Mouse (Mus musculus) embryonic stem cell, embryonic (primary cell): ENCODE results near the gene Hoxd10.

Source experiments
- CTCF ChIA-PET, 4 experiments: fragments of 300-600 bp in 2 of 4; fragments of 350-600 bp in 2 of 4; sonication (Branson Sonifier 250); formaldehyde crosslinking; loops; one replicate each; lab custom pipeline; 2022; ENCODE audit warnings: inconsistent platforms in 2 of 4; lab: Charles Lee
- POLR2A ChIA-PET, 4 experiments: fragments of 300-600 bp in 2 of 4; fragments of 350-600 bp in 2 of 4; sonication (Branson Sonifier 250); formaldehyde crosslinking; loops; one replicate each; lab custom pipeline; 2022; ENCODE audit warnings: antibody characterized with exemption in 4 of 4, inconsistent platforms in 1 of 4; lab: Charles Lee

The Hoxd10 gene

DNA sequence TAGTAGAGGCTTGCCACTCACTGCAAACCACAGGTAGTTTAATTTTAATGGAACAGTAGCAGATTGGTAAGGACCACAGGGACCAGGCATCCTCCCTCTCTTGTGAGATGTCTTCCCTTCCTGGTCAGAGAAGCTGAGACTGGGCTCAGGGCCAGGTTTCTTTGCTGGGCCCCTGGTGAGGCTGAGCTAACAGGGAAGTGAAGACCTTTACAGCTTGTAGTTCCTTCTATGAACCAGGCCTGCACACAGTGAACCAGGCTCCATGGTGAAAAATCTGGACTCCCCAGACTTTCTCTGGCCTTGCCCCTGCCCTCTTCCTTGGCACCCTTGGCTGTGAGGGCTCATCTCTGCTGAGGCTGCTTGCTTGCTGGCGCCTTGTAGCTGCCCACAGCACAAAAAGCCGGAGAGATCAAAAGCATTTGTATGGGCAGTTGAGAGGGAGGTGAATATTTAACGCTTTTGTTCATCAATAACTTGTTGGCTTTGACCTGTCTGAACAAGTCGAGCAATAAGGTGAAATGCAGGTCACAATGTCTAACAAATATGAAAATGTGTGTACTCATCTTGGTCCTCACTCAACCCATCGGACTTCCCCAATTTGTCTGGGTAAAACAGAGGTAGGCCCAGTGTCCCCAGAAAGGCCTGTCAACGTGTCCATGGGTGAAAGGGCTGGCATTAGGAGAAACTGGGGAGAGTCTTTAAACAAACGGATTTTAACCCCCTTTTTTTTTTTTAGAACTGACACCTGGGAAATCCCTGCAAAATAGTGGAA, 32.7 kb downstream of the Hoxd10 start:
- ChIA-PET CTCF (interaction anchor here in 1 of 4 experiments (1.0 to 1.3 kb wide), 2 partner anchors 8 to 22 kb away, joined by 3 to 5 read pairs; no protein-coding TSS in a partner anchor), POLR2A (interaction anchor here in 1 of 4 experiments (1.4 kb wide), 1 partner anchor 12 kb away, joined by 4 read pairs; the partner anchor contains the start of genes Hoxd3 and Hoxd4)

DNA sequence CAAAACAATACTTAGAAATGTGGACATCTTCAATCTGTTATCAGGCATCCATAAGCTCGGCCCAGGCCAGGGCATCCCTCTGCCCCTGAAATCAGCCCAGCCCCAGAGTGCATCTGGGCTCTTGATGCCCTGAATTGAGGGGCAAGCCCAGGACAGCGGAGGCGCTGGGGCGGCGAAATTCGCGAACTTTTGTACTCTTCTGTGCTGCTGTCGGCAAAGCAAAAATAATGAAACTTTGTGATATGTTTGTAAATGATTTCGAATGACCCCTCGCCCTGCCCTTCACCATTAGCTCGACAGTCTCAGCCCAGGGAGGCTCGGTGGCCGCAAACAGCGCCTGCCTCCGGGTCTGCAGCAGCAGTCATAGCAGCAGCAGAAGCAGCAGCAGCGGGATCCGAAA, 33.4 kb downstream of the Hoxd10 start:
- POLR2A ChIA-PET = no interaction called here
- CTCF ChIA-PET = no interaction called here

DNA sequence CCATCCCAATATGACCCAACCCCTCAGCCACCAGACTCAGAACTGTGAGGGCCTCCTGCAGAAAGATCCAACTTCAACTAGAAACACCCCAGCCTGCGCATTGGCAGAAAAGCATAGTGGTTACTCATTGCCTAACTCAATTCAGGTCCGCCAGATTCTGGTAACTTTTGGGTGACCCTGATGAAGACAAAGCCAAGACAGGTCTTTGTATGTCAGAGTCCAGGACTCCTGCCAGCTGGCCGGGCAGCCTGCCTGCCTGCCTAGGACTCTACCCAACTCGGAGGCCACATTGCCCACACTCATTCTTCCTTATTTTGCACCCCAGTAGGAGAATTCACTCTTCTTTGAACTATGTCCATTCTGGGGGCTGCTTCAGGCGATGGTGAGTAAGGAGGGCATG, 34.8 kb downstream of the Hoxd10 start, which contains the start of gene Gm28230:
TSS of gene Gm28230 (plus strand) at position 178 of the 400 bp plus-strand sequence.
- CTCF ChIA-PET = no interaction called here
- POLR2A ChIA-PET = no interaction called here

DNA sequence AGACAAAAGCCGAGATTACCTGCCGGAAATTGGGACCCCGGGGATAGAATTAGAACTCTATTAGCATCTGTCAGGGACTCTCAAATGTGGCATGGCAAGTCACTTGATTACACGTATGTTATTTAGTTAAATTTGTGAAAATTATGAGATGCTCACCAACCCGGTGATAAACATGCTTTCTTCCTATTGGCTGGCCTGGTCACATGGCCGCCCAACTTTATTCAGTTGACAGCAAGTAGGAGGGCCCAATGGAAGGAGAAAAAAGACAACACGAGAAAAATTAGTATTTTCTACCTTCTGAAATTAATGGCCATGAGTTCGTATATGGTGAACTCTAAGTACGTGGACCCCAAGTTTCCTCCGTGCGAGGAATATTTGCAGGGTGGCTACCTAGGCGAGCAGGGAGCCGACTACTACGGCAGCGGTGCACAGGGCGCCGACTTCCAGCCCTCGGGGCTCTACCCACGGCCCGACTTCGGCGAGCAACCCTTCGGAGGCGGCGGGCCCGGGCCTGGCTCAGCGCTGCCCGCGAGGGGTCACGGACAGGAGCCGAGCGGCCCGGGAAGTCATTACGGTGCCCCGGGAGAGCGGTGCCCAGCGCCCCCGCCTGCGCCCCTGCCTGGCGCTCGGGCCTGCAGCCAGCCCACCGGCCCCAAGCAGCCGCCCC, 35.4 kb downstream of the Hoxd10 start:
- POLR2A ChIA-PET = interaction anchor here in 3 of 4 experiments (0.6 to 1.5 kb wide), 3 partner anchors 21 to 1110 kb away, joined by 3 to 6 read pairs (median 3); no protein-coding TSS in a partner anchor
- CTCF ChIA-PET = interaction anchor here in 2 of 4 experiments (0.6 to 0.7 kb wide), 2 partner anchors 237 to 282 kb away, joined by 5 to 8 read pairs; no protein-coding TSS in a partner anchor

DNA sequence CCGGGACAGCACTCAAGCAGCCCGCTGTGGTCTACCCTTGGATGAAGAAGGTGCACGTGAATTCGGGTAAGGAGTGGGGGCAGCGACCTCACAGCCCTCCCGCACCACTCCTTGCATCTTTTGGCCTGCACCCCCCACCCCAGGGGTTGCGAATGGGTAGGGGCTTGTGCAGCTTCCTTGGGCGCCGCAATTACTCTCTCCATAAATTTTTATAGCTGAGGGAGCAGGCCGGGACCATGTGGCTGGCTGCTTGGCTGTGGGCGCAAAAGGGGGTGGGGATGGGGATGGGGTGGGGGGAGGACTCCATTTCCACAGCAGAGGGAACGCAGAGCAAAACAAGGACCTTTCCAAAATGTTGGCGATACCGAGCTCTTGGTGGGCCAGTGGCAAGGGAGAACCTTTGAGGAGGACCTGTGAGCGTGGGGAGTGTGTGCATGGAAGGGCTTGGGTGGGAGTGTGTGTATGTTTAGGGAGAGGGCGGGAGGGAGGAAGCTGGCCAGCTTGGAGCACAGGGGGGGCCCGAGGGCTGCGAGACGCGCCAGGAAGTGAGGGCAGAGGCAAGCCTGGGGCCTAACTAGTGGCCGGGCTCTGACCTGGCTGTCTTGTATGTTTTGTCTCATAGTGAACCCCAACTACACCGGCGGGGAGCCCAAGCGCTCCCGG, 36.0 kb downstream of the Hoxd10 start:
- ChIA-PET CTCF (interaction anchor here in 2 of 4 experiments (0.6 to 0.7 kb wide), 2 partner anchors 236 to 281 kb away, joined by 5 to 8 read pairs; no protein-coding TSS in a partner anchor), POLR2A (interaction anchor here in 3 of 4 experiments (0.6 to 1.5 kb wide), 3 partner anchors 22 to 1111 kb away, joined by 3 to 6 read pairs (median 3); no protein-coding TSS in a partner anchor)

DNA sequence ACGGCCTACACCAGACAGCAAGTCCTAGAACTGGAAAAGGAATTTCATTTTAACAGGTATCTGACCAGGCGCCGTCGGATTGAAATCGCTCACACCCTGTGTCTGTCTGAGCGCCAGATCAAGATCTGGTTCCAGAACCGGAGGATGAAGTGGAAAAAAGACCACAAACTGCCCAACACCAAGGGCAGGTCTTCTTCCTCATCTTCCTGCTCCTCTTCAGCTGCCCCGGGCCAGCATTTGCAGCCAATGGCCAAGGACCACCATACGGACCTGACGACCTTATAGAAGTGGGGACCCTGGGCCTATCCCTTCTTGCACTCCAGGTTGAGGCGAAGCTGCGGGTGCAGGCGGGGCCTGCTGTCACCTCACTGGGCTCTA, 36.6 kb downstream of the Hoxd10 start:
- ChIA-PET CTCF (interaction anchor here in 1 of 4 experiments (0.7 kb wide), 1 partner anchor 997 kb away, joined by 6 read pairs; no protein-coding TSS in a partner anchor), POLR2A (interaction anchor here in 2 of 4 experiments (0.7 to 1.5 kb wide), 3 partner anchors 15 to 1111 kb away, joined by 3 to 6 read pairs (median 3); no protein-coding TSS in a partner anchor)

DNA sequence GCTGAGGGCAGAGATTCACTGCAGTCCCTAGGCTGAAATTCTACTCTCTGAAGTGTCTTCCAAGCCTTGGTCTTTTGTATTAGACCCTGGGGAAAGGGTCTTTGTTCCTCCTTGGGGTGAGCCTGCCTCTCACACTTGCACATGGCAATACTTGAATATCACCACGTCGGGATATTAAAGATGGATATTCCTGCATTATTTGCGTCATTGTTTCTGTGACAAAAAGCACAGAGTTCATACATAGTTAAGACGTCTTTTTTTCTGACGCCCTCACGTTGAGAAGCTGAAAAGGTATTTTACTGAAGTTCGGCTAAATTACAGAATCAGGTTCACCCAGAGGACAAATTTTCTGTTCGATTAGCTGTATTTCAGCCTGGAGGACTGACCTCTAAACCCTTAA, 38.6 kb downstream of the Hoxd10 start:
- ChIA-PET CTCF (interaction anchor here in 3 of 4 experiments (0.5 to 1.2 kb wide), 4 partner anchors 13 to 1144 kb away, joined by 3 to 7 read pairs (median 5); no protein-coding TSS in a partner anchor), POLR2A (interaction anchor here in 1 of 4 experiments (0.6 to 0.8 kb wide), 4 partner anchors 15 to 821 kb away, joined by 3 read pairs; partner anchors contain the start of gene Hoxd1)

DNA sequence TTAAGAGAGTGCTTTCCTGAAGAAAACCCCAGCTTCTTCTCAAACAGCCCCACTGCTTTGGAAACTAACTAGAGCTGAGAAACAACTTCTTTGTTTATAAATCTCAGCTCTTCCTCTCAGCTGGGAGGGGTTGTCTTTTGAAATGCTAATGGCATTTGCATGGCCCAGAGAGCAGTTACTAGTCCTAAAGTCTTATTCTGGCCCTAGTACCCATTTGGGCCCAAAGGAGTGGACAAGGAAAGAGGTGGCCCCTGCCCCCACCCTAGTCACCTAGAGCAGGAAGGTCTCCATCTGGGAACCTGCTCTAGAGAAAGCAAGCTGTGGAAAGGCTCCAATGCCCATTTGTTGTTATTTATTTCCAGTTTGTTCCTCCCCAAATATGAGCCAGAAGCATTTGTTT, 39.3 kb downstream of the Hoxd10 start:
- CTCF ChIA-PET = interaction anchor here in 2 of 4 experiments (0.6 to 1.2 kb wide), 3 partner anchors 14 to 239 kb away, joined by 3 to 7 read pairs (median 3); no protein-coding TSS in a partner anchor
- POLR2A ChIA-PET = interaction anchor here in 1 of 4 experiments (0.6 to 0.8 kb wide), 2 partner anchors 15 to 32 kb away, joined by 3 read pairs; partner anchors contain the start of gene Hoxd1

DNA sequence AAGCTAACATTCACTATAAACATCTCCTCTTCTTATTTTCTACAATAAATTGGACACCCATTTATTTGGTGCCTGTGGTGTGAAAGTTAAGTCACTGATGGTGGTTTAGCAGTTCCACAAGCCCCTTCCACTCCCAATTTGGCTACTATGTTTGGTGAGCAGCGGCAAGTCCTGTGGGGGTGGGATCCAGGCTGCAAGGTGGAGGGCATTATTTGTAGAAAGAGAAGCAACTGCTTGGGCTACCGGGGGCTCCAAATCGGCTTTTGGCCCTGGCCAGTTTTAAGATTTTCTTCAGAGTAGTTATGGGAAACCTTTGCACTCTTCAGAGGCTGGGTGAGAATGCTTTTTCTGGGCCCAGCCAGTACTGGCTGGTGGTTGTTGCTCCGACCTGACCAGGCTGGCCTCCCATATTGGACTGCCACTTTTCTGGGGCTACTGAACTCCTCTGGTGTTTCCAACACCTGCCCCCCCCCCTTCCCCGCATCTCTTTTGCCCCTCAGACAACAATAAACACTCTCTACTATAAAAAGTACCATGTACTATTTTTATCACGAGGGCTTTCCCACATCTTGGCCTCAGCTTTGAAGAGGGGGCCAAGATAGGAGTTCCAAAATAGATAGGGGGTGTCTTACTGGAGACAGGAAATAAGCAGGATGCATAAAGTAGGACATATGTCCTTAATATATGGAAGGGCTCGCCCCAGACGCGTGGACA, 40.2 kb downstream of the Hoxd10 start:
- ChIA-PET POLR2A (interaction anchor here in 1 of 4 experiments (0.6 kb wide), 1 partner anchor 42 kb away, joined by 3 read pairs; no protein-coding TSS in a partner anchor), CTCF (interaction anchor here in 2 of 4 experiments (0.6 to 0.7 kb wide), 2 partner anchors 85 to 238 kb away, joined by 3 read pairs; no protein-coding TSS in a partner anchor)

DNA sequence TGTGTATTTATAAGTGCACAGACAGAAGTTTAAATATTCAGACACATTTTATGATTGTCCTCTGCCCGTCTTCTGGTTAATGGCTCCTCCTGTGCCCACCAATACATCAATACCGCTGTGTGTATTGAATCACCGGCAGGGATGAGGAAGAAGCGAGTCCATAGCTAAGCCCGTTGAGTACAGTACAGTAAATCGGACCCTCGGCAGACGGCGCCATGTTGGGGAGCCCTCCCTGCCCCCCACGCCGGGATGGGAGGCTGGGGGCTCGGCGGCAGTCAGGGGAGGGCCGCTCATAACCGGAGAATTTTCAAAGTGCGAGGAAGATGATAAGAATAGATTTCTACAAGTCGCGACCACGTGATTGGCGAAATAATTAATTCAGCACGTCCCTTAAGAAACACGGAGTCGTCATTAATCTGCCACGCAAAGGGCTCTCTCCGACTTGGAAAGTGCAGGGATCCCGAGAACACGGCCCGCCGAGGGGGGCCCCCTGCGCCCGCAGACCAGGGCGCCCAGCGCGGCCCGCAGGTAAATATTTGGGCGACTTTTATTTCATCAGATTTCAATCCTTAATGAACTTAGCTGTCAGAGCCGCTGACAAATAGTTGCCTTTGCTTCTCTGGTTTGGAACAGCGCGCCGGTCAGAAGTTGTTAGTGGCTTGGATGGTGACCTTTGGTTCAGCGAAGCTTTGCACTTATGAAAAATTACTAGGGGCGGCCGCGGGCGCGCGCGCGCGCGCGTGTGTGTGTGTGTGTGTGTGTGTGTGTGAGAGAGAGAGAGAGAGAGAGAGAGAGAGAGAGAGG, 41.0 kb downstream of the Hoxd10 start:
- ChIA-PET CTCF (interaction anchor here in 1 of 4 experiments (0.6 to 0.7 kb wide), 5 partner anchors 30 to 858 kb away, joined by 4 to 18 read pairs (median 7); no protein-coding TSS in a partner anchor), POLR2A (interaction anchor here in 2 of 4 experiments (0.5 to 1.5 kb wide), 6 partner anchors 21 to 431 kb away, joined by 3 to 4 read pairs (median 3); partner anchors contain the start of genes Hoxd3 (in 1 of the 2) and Hoxd4 (in 1 of the 2))

DNA sequence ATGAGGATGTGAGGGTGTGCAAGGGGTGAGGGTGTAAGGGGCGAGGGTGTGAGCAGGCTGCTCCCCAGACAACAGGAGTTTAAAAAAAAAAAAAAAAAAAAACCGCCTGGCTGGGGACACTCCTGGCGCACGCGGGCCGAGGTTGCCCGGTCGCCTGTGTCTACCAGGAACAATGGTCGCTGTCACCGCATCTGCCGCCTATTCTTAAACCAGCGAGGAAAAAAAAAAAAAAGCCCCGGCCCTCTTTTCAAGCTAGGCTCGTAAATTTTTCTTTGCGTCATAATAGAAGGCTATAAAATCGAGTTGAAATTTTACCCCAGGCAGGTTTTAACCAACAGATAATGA, 41.6 kb downstream of the Hoxd10 start:
- ChIA-PET CTCF (interaction anchor here in 2 of 4 experiments (0.6 to 0.7 kb wide), 6 partner anchors 31 to 857 kb away, joined by 4 to 18 read pairs (median 6); no protein-coding TSS in a partner anchor), POLR2A (interaction anchor here in 2 of 4 experiments (0.5 to 1.5 kb wide), 5 partner anchors 21 to 432 kb away, joined by 3 to 4 read pairs (median 3); partner anchors contain the start of genes Hoxd3 (in 1 of the 2) and Hoxd4 (in 1 of the 2))

DNA sequence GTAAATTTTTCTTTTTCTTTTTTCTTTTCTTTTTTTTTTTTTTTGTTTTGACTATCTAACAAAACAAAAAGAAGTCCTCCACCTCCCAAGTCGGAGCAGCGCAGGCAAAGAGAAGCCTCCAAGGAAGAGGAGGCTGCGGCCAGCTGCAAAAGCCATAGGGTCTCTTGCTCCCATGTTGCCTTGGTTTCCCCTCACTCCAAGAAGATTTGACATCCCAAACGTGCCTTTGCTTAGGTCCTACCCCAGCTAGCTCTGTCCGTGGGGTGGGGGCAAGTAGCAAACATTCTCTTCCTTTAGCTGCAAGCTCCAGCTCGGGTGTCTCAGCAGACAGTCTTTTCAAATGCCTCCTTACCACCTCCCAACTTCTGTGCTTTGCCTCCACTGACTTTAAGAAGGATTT, 42.0 kb downstream of the Hoxd10 start:
- ChIA-PET POLR2A (interaction anchor here in 2 of 4 experiments (0.8 to 1.5 kb wide), 3 partner anchors 22 to 45 kb away, joined by 3 to 4 read pairs (median 3); partner anchors contain the start of genes Hoxd3 (in 1 of the 2) and Hoxd4 (in 1 of the 2)), CTCF (interaction anchor here in 2 of 4 experiments (0.6 to 0.7 kb wide), 4 partner anchors 31 to 857 kb away, joined by 4 to 7 read pairs (median 4); no protein-coding TSS in a partner anchor)

DNA sequence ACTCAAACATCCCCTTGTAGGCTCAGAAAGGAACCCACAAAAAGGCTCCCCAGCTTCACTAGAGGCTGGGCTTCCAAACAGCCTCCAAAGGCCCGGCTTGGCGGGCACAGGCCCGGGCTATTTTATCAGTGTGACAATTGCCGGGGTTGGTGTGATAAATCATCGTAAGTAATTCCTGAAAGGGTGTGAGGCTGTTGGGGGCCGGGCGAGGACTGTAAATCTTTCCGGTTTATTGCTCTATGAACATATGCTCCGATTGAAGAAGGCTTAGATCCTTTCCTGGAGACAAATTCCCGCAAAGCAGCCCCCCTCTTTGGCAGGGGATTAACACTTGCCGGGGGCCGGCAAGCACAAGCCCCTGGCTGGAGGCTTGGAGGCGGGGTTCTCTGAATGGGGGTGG, 42.7 kb downstream of the Hoxd10 start:
- CTCF ChIA-PET = no interaction called here
- POLR2A ChIA-PET = interaction anchor here in 1 of 4 experiments (1.5 kb wide), 1 partner anchor 43 kb away, joined by 3 read pairs; the partner anchor contains the start of gene Hoxd10

DNA sequence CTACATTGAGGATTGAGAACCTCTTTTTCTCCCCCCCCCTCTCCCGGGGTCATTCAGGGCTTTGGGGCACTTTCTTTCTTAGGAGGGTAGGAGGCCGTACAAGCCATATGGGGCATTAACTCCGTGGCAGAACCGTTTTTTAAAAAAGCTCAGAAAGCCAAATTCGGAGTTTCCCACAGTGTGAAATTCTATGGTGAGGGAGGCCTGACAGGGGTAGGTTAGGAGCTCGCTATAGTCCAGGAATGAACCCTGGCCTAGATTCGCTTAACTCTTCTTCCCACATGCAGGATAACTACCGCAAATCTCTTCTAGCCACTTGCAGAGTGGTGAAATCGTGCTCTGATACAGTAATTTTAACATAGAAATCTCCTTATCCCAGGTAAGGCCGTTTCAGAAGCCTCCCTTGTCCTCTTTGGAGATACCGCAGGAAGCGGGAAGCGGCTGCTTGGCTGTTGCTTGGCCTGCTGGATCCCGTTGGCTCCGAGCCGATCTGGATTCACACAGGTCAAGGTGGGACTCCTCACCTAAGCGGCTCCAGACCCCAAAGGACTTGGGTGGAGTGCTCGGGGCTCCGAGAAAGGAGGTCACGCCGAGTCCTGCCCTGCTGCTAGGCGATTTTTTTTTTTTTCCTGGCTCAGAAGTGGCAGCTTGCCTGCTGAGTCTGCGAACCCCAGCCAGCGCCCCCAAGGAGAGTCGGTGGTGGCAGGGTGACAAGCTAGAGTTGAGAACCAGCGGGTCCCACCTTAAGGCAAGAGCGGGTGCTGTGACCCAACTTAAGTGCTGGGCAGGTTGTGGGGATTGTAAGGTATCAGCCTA, 43.5 kb downstream of the Hoxd10 start:
- CTCF ChIA-PET = interaction anchor here in 1 of 4 experiments (0.5 to 0.6 kb wide), 2 partner anchors 33 to 39 kb away, joined by 3 read pairs; no protein-coding TSS in a partner anchor
- POLR2A ChIA-PET = interaction anchor here in 3 of 4 experiments (0.6 to 1.5 kb wide), 3 partner anchors 11 to 52 kb away, joined by 3 to 7 read pairs (median 4); partner anchors contain the start of gene Hoxd10 (in 1 of the 3)
